Mouse (Mus musculus): Measurements from ENCODE around the gene Cdan1.

Gene Cdan1

GRCm38 (mm10) chr2:120849449-120850423 lies at the start of gene Cdan1:
Gene Cdan1, minus strand, starts transcription at chr2:120850128.
- peak; percentile 25 for DNase-seq (ENCODE audit: low read depth, low spot score)

GRCm38 (mm10) chr2:120896361-120896760 lies 46.4 kb upstream of the Cdan1 start:
- DNase-seq (ENCODE audit: low read depth, low spot score), result no peak

- no peak for DNase-seq (ENCODE audit: low read depth, low spot score)
Measured at GRCm38 (mm10) chr2:120887601-120888000, 37.7 kb upstream of the Cdan1 start.

DNA sequence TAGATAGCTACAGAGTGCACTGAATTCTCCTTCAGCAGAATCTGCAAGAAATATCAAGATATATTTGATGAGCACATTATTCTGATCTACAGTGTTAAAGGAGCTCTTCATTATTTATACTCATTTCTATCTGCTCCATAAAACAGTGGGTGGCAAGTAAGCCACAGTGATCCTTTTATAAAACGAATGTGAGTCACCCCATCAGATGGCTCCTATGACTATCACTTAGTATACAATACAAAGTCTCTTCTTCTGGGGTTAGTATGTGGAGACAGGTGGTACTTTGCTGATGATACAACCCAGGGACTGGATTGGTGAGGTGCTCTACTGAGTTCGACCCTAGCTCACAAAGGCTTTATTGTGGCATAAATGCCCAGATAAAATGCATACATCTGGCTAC lies 23.3 kb upstream of the Cdan1 start:
- no peak for DNase-seq (ENCODE audit: low read depth, low spot score)

DNA sequence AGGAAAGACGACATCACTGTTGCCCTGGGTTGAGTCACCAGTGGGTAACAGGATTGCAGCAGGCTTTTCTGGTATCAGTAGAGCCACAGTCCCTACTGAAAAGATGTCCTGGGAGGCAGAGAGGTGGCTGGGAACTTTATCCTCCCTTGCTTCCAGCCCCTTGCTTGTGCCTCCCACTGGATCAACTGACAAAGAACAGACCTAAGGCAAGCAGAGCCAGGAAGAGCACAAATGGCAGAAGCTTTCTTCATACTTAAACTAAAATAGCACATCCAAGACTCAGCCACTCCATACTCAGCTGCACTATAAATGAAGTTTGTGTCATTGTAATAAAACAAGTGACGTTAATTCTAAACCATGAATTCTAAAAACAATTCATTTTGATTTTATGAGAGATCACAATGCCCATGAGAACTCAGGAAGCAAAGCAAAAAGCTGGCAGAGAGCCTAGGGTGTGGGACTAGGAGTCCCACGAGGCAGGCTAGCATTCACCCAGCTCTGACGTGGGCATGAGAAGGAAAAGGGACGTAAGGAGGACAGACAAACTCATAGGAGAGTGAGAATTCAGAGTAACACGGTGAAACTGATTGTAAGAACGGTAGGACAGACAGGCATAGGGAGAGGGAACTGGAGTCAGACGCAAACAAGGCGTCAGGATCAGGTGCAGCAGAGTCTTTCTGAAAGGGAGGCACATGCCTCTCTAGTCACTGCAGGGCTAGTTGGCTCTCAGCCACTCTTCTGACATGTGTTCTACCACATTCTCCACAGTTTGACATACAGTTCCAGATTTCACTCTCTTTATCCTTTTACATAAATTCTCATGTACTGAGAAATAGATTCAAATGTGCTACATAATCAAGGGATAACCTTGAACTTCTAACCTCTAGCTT lies 21.8 kb upstream of the Cdan1 start:
- no peak for DNase-seq (ENCODE audit: low read depth, low spot score)

GRCm38 (mm10) chr2:120867336-120867735 lies 17.4 kb upstream of the Cdan1 start:
- DNase-seq (ENCODE audit: low read depth, low spot score), result no peak

GRCm38 (mm10) chr2:120866561-120866960 lies 16.6 kb upstream of the Cdan1 start:
- DNase-seq (ENCODE audit: low read depth, low spot score), result peak; percentile 16

DNA sequence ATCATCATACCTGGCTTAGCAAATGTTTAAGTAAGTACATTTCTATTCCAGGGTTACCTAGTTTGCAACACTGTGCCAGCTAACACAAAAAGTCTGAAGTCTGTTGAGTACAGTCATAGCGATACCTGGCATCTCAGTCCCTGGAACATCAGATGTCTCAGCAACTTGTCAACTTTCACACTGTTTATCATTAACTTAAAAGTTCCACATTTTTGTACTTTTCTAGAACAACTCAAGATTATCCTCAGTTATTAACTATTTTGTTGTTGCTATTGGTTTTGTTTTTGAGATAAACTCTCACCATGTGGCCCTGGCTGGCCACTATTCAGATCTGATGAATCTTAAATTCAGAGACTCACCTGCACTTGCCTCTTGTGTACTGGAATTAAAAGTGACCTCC lies 13.5 kb upstream of the Cdan1 start:
- DNase-seq (ENCODE audit: low read depth, low spot score), result no peak

DNA sequence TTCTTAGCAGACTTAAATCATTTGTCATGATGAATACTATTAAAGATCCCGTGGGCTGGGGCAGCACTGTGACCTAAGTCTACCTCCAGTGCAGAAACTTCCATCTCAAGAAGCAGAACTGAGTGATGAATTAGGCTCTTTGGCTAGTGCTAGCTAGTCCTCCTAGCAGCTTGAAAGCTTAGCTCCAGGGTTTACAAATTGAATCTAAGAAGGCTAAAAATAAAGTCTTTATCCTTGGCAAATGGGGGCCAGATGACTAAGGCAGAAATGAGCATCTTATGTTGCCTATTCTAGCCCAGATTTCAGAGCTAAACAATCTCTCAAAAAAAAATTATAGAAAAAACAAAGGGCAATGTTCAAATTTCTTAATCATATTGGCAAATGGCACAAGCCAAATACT lies 10.8 kb upstream of the Cdan1 start:
- no peak for DNase-seq (ENCODE audit: low read depth, low spot score)

DNA sequence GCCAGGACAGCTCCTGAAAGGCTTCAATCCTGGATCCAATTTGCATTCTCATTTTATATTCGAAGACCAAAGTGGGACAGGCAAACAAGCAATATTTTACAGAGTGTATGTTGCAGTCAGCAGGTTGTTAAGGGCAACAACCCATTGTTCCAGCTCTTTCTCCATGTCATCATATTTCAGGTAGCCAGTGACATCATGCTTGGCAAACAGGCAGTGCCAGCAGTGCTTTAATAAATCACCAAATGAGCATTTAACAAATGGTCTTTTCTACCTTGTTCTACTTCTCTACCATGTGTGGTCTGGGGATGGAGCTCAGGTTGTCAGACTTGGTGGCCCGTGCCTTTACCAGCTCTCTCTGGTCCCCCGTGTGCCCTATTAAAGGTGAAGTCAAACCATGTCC lies 8.2 kb upstream of the Cdan1 start:
- no peak for DNase-seq (ENCODE audit: low read depth, low spot score)

GRCm38 (mm10) chr2:120853151-120853550 lies 3.2 kb upstream of the Cdan1 start:
- no peak for DNase-seq (ENCODE audit: low read depth, low spot score)

GRCm38 (mm10) chr2:120852626-120853025 lies 2.7 kb upstream of the Cdan1 start:
- peak; percentile 1 for DNase-seq (ENCODE audit: low read depth, low spot score)

GRCm38 (mm10) chr2:120850424-120851082 lies 625 bp upstream of the Cdan1 start, which contains the start of gene Ttbk2:
Gene Ttbk2, minus strand, starts transcription at chr2:120850604.
- DNase-seq (ENCODE audit: low read depth, low spot score), result peak; percentile 96

- DNase-seq (ENCODE audit: low read depth, low spot score), result no peak
Measured at GRCm38 (mm10) chr2:120845280-120845679, 4.6 kb downstream of the Cdan1 start.

DNA sequence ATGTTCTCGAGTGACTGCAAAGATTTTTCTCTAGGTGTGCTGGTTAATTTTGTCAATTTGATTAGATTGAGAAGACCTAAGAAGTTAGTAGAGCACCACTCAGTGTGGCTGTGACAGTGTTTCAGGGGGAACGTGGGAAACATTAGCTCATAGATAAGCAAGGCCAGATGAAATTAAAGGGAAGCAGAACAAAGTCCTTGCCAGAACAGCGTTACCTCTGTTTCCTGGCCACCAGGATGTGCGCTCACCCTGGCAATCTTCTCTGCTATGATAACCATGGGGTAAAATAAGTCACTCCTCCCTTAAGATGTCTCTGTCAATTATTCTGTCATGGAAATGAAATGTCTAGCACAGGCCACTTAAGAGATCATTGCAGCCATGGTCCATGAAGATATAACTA lies 5.9 kb downstream of the Cdan1 start:
- DNase-seq (ENCODE audit: low read depth, low spot score), result no peak

GRCm38 (mm10) chr2:120841211-120841610 lies 8.7 kb downstream of the Cdan1 start:
- no peak for DNase-seq (ENCODE audit: low read depth, low spot score)

DNA sequence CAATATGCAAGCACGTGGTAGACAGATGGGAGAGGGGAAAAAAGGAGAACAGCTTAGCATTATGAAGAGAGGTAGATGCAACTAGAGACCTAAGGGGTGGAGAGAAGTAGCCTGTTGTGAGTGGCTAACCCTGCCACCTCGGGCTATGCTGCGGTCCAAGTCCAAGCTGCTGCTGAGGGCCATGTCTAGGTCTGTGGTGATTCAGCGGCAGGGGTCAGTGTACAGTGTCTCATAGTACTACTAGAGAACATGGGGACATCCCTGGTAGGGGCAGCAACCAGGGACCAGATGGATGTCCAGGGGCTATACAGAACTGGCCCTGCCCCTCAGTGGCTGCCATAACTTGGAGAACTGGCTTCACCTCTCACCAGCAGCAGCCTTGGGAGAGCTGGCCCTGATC lies 14.8 kb downstream of the Cdan1 start:
- no peak for DNase-seq (ENCODE audit: low read depth, low spot score)

- no peak for DNase-seq (ENCODE audit: low read depth, low spot score)
Measured at GRCm38 (mm10) chr2:120826936-120827638, 22.8 kb downstream of the Cdan1 start.

- no peak for DNase-seq (ENCODE audit: low read depth, low spot score)
Measured at GRCm38 (mm10) chr2:120770265-120770935, 79.5 kb downstream of the Cdan1 start.

GRCm38 (mm10) chr2:120761922-120762321 lies 88.0 kb downstream of the Cdan1 start:
- no peak for DNase-seq (ENCODE audit: low read depth, low spot score)

DNA sequence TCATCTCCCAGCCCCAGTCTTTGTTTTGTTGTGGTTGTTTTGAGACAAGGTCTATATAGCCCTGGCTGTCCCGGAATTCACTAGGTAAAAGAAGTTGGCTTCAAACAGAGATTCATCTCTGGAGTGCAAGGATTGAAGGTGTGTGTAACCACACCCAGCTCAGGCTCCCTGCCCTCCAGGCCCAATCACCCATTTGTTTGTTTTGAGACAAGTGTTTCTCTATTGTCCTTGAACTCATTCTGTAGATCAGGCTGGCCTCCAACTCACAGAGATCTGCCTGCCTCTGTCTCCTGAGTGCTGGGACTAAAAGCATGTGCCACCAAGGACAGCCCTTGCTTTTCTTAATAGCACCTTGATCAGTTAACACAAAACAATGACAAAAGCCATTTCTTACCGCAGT lies 101.9 kb downstream of the Cdan1 start:
- DNase-seq (ENCODE audit: low read depth, low spot score), result no peak
